Mouse (Mus musculus) embryo, embryonic 11 days (tissue): ENCODE results near the gene Crkl.
A peak's percentile ranks its signal among the peaks of the same experiment; 100 is the strongest.

ENCODE experiments used
- DNase-seq: peaks from one replicate; pipeline ENCODE4 v3.0.0-alpha.2; 2015

Gene Crkl

DNA sequence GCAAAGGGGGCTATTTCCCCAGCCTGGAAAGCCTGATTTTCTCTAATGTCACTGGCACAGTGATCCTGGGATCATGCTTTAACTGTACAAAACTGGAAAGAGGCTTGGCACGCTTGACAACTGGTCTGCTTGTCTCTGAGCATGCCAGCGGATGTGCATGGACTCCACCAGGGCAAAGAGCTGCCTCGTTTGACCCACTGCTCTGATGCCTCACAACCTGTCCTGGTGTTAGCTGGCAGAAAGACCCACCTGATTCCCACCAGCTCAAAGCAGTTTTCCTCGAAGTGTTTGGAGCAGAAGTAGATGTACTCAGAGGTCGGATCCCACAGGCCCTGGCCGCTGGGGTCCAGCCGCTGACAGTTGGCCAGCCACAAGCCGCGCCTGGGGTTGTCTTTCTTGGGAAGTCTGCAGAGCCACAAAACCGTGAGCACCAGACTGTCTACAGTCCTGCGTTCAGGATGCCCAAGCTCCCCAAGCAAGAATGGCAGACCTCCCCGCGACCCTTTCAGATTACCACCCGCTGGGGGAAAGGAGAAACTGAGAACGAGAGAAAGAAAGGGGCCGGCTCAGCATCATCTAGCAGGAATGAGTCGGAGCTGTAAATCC, 78.3 kb downstream of the Crkl start:
- no peak for DNase-seq

DNA sequence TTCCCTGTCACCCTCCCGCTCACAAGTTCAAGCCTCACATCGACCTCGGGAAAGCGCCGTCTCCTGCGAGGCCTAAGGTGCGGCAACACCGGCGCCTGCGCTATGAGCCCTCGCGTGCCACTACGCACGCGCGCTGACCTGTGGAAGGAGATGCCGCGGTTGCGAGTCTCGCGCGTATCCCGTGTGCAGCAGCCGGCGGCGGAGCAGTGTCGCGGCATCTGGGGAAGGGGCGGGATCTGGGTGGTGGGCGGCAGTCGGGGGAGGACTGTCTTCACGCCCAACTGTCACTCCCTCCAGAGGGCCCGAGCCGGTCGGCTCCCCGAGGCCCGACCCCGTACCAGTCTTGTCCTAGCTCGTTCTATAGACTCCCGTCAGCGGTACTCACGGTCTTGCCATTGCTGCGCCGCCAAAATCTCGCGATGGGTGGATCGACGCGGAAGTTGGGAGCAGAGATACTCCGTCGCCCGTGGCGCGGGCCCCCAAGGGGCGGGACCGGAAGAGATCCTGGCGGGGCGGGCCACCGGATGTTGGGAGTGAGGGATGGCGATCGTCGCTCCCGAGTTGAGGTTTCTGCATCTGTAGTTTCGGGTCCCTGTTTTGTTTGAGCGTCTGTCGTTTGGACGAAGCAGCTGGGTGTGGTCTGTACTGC, 79.0 kb downstream of the Crkl start, which contains the start of gene Thap7:
Gene Thap7, minus strand, starts transcription at position 497 of the 649 bp plus-strand sequence.
- DNase-seq, result peak; percentile 99

DNA sequence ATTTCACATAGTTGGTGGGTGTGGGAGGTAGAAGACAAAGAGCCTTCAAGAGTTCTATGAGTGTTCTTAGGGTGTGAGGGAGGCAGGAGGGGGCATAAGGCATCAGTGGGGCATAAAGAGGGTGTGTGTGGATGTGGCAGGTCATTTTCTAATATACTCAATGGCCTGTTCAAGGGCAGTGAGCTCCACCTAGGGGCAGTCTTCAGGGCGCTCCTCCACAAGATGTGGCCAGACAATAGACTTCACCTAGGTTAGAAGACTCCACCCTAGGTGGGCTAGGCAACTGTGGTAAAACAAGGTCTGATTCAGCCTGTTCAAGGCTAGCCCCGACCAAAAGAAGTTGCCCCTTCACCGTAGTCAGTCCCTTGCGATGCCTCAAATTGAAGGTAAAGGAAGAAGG, 80.5 kb downstream of the Crkl start:
- DNase-seq, result peak; percentile 32

DNA sequence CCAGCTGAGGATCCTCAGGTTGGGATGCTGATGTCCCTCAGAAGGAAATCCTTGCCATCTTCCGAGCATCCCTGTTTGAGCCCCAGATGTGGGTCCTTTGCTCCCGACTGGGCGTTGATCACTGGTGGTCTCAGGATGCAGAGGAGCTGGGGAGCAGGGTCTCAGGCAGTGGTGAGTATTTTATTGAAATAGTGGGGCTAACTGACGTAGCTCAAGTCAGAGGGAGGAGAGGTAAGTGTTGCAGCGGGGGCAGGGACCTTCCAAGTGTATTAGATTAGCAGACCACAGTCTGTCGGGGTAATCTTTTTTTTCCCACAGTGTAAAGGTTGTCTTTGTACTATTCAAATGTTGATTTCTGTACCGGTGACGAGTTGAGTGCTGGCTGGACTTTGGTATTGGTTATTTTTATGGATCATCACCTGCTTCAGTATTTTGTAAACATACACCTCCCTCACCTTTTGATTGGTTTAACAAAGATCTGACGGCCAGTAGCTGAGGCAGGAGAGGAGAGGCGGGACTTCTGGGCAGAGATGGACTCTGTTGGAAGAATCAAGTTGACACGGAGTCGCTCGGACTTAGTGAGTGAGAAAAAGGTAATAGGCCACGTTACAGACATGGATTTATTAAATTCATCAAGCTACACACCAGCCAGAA, 81.0 kb downstream of the Crkl start:
- DNase-seq, result no peak

DNA sequence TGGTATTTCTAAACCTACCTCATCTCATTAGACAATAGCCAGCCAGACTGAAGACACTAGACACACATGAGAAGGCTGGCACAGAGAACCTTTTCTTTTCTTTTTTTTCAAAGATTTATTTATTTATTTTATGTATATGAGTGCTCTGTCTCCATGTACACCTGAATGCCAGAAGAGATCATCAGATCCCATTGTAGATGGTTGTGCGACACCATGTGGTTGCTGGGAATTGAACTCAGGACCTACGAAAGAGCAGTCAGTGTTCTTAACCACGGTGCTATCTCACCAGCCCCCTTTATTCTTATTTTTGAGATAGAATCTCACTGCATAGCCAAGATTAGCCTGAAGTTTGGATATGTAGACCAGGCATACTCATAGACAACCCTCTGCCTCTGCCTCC, 84.8 kb downstream of the Crkl start:
- DNase-seq, result no peak
